21 mouse cellular contexts compared by ENCODE assay signal in genomic region chr4:139088982-139089671, GRCm38 (mm10). TPM values are rescaled to one million over a fixed set of nuclear protein-coding genes. Genes with fewer than 3 reads are reported as not detected.
A peak's percentile ranks its signal among the peaks of the same experiment; 100 is the strongest.
DNase-seq lines count a peak whose midpoint lies in the region; ATAC-seq and TF ChIP-seq lines count a peak whose summit lies in the region.
"Had no signal": no experiment of that assay in that cellular context is flagged by ENCODE, and none has a peak within 500 bp of the region (broad histone marks: within the 10 kb centered on the region; RNA-seq: fewer than 3 reads in every experiment).

No protein-coding gene starts in this region.

- no peak for DNase-seq in limb, embryonic 10.5 days (ENCODE audit: low spot score)
- peak; percentile 33 for DNase-seq in embryonic facial prominence, embryonic 10.5 days (ENCODE audit: low spot score)
- no peak for DNase-seq in limb, embryonic 14.5 days (ENCODE audit: low spot score)
- DNase-seq in thymus, adult 18-20 months: no peak
- no peak for DNase-seq in heart, postnatal 36 days
- DNase-seq in layer of hippocampus, adult 18-20 months (ENCODE audit: low spot score in 2 of 2): no peak
- DNase-seq: adrenal gland, adult 2 months; cerebellum, postnatal 14 days; heart, adult 18-20 months; liver; right cerebral cortex, postnatal 4 days had no signal

- H3K4me3 ChIP-seq in limb, embryonic 12.5 days (replicated peaks): no peak overlapping the region
- no peak overlapping the region for H3K4me3 ChIP-seq in limb, embryonic 10.5 days
- peak overlapping the region; percentile 21; the same call in 1 of the 2 replicates for H3K4me3 ChIP-seq in embryonic facial prominence, embryonic 10.5 days
- no peak overlapping the region for H3K4me3 ChIP-seq in intestine, embryonic 16.5 days (ENCODE audit: low read length)
- no peak overlapping the region for H3K4me3 ChIP-seq in limb, embryonic 14.5 days (replicated peaks; ENCODE audit: low read length)
- H3K4me3 ChIP-seq: left cerebral cortex, adult 2 months; lung, embryonic 15.5 days had no signal

- peaks cover 21% of the 10 kb centered on the region for H3K36me3 ChIP-seq in limb, embryonic 12.5 days
- no peaks in the 10 kb centered on the region for H3K36me3 ChIP-seq in limb, embryonic 10.5 days
- H3K36me3 ChIP-seq in embryonic facial prominence, embryonic 10.5 days (replicated peaks): peaks cover 30% of the 10 kb centered on the region
- H3K36me3 ChIP-seq in intestine, embryonic 16.5 days (ENCODE audit: control insufficient read depth, insufficient read depth, low read length): no peaks in the 10 kb centered on the region
- peaks cover 24% of the 10 kb centered on the region for H3K36me3 ChIP-seq in limb, embryonic 14.5 days (ENCODE audit: control insufficient read depth, insufficient read depth, low read length)
- H3K36me3 ChIP-seq: G1E; lung, embryonic 15.5 days had no signal

- no peak for TF ChIP-seq POLR2A in limb, embryonic 14.5 days (IDR thresholded peaks at IDR 0.05; ENCODE audit: borderline replicate concordance, extremely low read depth, insufficient read depth, insufficient read length)

- intact Hi-C loops in heart, postnatal 36 days (cut with DNase I): loop anchor here (5.0 kb wide), 1 partner anchor 143 kb away; no protein-coding TSS in a partner anchor

- 0 out of 2 replicates have a peak overlapping the region, but pooled peaks have one; percentile 0 for H3K27ac ChIP-seq in limb, embryonic 12.5 days
- no peak overlapping the region for H3K27ac ChIP-seq in limb, embryonic 10.5 days
- H3K27ac ChIP-seq in embryonic facial prominence, embryonic 10.5 days (replicated peaks): no peak overlapping the region
- no peak overlapping the region for H3K27ac ChIP-seq in intestine, embryonic 16.5 days (ENCODE audit: low read length)
- no peak overlapping the region for H3K27ac ChIP-seq in limb, embryonic 14.5 days (replicated peaks; ENCODE audit: low read depth, low read length)
- H3K27ac ChIP-seq: left cerebral cortex, adult 2 months; lung, embryonic 15.5 days had no signal

- peak overlapping the region; percentile 22; the same call in 1 of the 2 replicates for H3K4me2 ChIP-seq in limb, embryonic 12.5 days
- 0 out of 2 replicates have a peak overlapping the region, but pooled peaks have one; percentile 20 for H3K4me2 ChIP-seq in intestine, embryonic 16.5 days (ENCODE audit: low read depth, low read length)
- H3K4me2 ChIP-seq in limb, embryonic 14.5 days (replicated peaks; ENCODE audit: low read depth, low read length, severe bottlenecking): peak overlapping the region; percentile 26
- H3K4me2 ChIP-seq: lung, embryonic 15.5 days had no signal

- peaks cover 43% of the 10 kb centered on the region for H3K4me1 ChIP-seq in limb, embryonic 12.5 days (replicated peaks)
- peaks cover 28% of the 10 kb centered on the region for H3K4me1 ChIP-seq in limb, embryonic 10.5 days
- H3K4me1 ChIP-seq in embryonic facial prominence, embryonic 10.5 days: peaks cover 50% of the 10 kb centered on the region
- H3K4me1 ChIP-seq in intestine, embryonic 16.5 days (ENCODE audit: control insufficient read depth, insufficient read depth, low read length): peaks cover 41% of the 10 kb centered on the region
- peaks cover 16% of the 10 kb centered on the region for H3K4me1 ChIP-seq in limb, embryonic 14.5 days (ENCODE audit: control insufficient read depth, insufficient read depth, low read length)

- H3K9me3 ChIP-seq in limb, embryonic 12.5 days: no peaks in the 10 kb centered on the region
- no peaks in the 10 kb centered on the region for H3K9me3 ChIP-seq in limb, embryonic 10.5 days (replicated peaks)
- no peaks in the 10 kb centered on the region for H3K9me3 ChIP-seq in embryonic facial prominence, embryonic 10.5 days
- H3K9me3 ChIP-seq in intestine, embryonic 16.5 days (ENCODE audit: control insufficient read depth, low read length): no peaks in the 10 kb centered on the region
- H3K9me3 ChIP-seq in limb, embryonic 14.5 days (ENCODE audit: control insufficient read depth, low read length): no peaks in the 10 kb centered on the region
- H3K9me3 ChIP-seq: lung, embryonic 15.5 days had no signal

- ATAC-seq in limb, embryonic 12.5 days (ENCODE audit: insufficient number of reproducible peaks, insufficient read depth, low FRiP score, low TSS enrichment, low read depth): no peak
- ATAC-seq in intestine, embryonic 16.5 days: peak; percentile 65
- ATAC-seq in limb, embryonic 14.5 days (ENCODE audit: low FRiP score, low read depth): no peak
- ATAC-seq: midbrain, embryonic 16.5 days had no signal

- 52% methylated on average over 9 of the region's 9 CpGs for WGBS in limb, embryonic 12.5 days
- WGBS in limb, embryonic 10.5 days: 53% methylated on average over 9 of the region's 9 CpGs
- 59% methylated on average over 9 of the region's 9 CpGs for WGBS in embryonic facial prominence, embryonic 10.5 days
- 50% methylated on average over 9 of the region's 9 CpGs for WGBS in intestine, embryonic 16.5 days
- WGBS in limb, embryonic 14.5 days: 61% methylated on average over 9 of the region's 9 CpGs

- H3K9ac ChIP-seq in limb, embryonic 12.5 days (replicated peaks): no peak overlapping the region
- no peak overlapping the region for H3K9ac ChIP-seq in intestine, embryonic 16.5 days (ENCODE audit: low read depth, low read length)
- no peak overlapping the region for H3K9ac ChIP-seq in limb, embryonic 14.5 days (ENCODE audit: low read depth, low read length, severe bottlenecking)
- H3K9ac ChIP-seq: lung, embryonic 15.5 days had no signal

- H3K27me3 ChIP-seq in limb, embryonic 12.5 days: peaks cover 75% of the 10 kb centered on the region
- H3K27me3 ChIP-seq in limb, embryonic 10.5 days (ENCODE audit: low read depth, poor library complexity, severe bottlenecking): peaks cover 90% of the 10 kb centered on the region
- H3K27me3 ChIP-seq in embryonic facial prominence, embryonic 10.5 days (replicated peaks; ENCODE audit: low read depth, poor library complexity, severe bottlenecking): peaks cover 83% of the 10 kb centered on the region
- H3K27me3 ChIP-seq in intestine, embryonic 16.5 days (replicated peaks; ENCODE audit: control insufficient read depth, insufficient read depth, low read length): no peaks in the 10 kb centered on the region
- H3K27me3 ChIP-seq in limb, embryonic 14.5 days (ENCODE audit: control insufficient read depth, insufficient read depth, low read length): 0 out of 2 replicates have a peak, but pooled peaks cover 3% of the 10 kb centered on the region

RNA-seq across cellular contexts. Expression of gene Nbl1, which starts 3.7 kb away (rescaled TPM):
- 141 and 152 TPM in 2 replicates for polyA plus RNA-seq in limb, embryonic 12.5 days (2016; fragmentation: Nextera tagmentation; extraction: Ambion mirVana)
- 12.5 and 28.7 TPM in 2 replicates for polyA plus RNA-seq in limb, embryonic 10.5 days (2016; fragmentation: Nextera tagmentation; extraction: Ambion mirVana)
- polyA plus RNA-seq in embryonic facial prominence, embryonic 10.5 days (2016; fragmentation: Nextera tagmentation; extraction: Ambion mirVana): 51.7 and 80.8 TPM in 2 replicates
- 38.9 and 43.3 TPM in 2 replicates for polyA plus RNA-seq in intestine, embryonic 16.5 days (2015; fragmentation: Nextera tagmentation; extraction: Ambion mirVana)
- polyA plus RNA-seq in limb, embryonic 14.5 days (2012; rRNA removed): 149 and 171 TPM in 2 replicates
- polyA plus RNA-seq in limb, embryonic 14.5 days (2014; fragmentation: Nextera tagmentation; extraction: Ambion mirVana): 157 and 176 TPM in 2 replicates
- total RNA-seq in heart, postnatal 36 days (2021): 10 to 100 TPM; 25.5 to 29.1 TPM
- 10 to 100 TPM; 80.3 to 92.2 TPM for total RNA-seq in layer of hippocampus, adult 18-20 months (2021)
- total RNA-seq: megakaryocyte progenitor cell, adult 5-6 weeks had no signal

RNA-seq across cellular contexts. Expression of gene Htr6, which starts 13.8 kb away (rescaled TPM):
- polyA plus RNA-seq in limb, embryonic 12.5 days (2016; fragmentation: Nextera tagmentation; extraction: Ambion mirVana): 0.50 and 0.60 TPM in 2 replicates
- polyA plus RNA-seq in limb, embryonic 10.5 days (2016; fragmentation: Nextera tagmentation; extraction: Ambion mirVana): not detected in 2 replicates
- 0.23 and 0.26 TPM in 2 replicates for polyA plus RNA-seq in embryonic facial prominence, embryonic 10.5 days (2016; fragmentation: Nextera tagmentation; extraction: Ambion mirVana)
- 0.05 TPM in 1 of 2 replicates, not detected in the other for polyA plus RNA-seq in intestine, embryonic 16.5 days (2015; fragmentation: Nextera tagmentation; extraction: Ambion mirVana)
- polyA plus RNA-seq in limb, embryonic 14.5 days (2012; rRNA removed): 1.2 and 2.2 TPM in 2 replicates
- polyA plus RNA-seq in limb, embryonic 14.5 days (2014; fragmentation: Nextera tagmentation; extraction: Ambion mirVana): 0.22 and 0.35 TPM in 2 replicates
- total RNA-seq in heart, postnatal 36 days (2021): not detected
- 1 to 10 TPM; 6.5 to 7.6 TPM for total RNA-seq in layer of hippocampus, adult 18-20 months (2021)
- total RNA-seq: G1E; gastrocnemius, adult 8-10 months; heart, adult 18-20 months; hematopoietic stem cell, adult 5-6 weeks; megakaryocyte progenitor cell, adult 5-6 weeks had no signal
- polyA plus RNA-seq: G1E; heart, embryonic 14.5 days; lung, embryonic 15.5 days had no signal

RNA-seq across cellular contexts. Expression of gene Minos1, which starts 41.8 kb away (rescaled TPM):
- 476 and 492 TPM in 2 replicates for polyA plus RNA-seq in limb, embryonic 12.5 days (2016; fragmentation: Nextera tagmentation; extraction: Ambion mirVana)
- 393 and 402 TPM in 2 replicates for polyA plus RNA-seq in limb, embryonic 10.5 days (2016; fragmentation: Nextera tagmentation; extraction: Ambion mirVana)
- polyA plus RNA-seq in embryonic facial prominence, embryonic 10.5 days (2016; fragmentation: Nextera tagmentation; extraction: Ambion mirVana): 431 and 444 TPM in 2 replicates
- 658 and 660 TPM in 2 replicates for polyA plus RNA-seq in intestine, embryonic 16.5 days (2015; fragmentation: Nextera tagmentation; extraction: Ambion mirVana)
- 122 and 178 TPM in 2 replicates for polyA plus RNA-seq in limb, embryonic 14.5 days (2012; rRNA removed)
- 460 and 510 TPM in 2 replicates for polyA plus RNA-seq in limb, embryonic 14.5 days (2014; fragmentation: Nextera tagmentation; extraction: Ambion mirVana)
- total RNA-seq in heart, postnatal 36 days (2021): 100 to 1,000 TPM; 679 to 769 TPM
- 100 to 1,000 TPM; 189 to 193 TPM for total RNA-seq in layer of hippocampus, adult 18-20 months (2021)
